8 mouse cellular contexts compared by ENCODE assay signal in genomic region chr2:141998901-141999300, GRCm38 (mm10).
DNase-seq lines count a peak whose midpoint lies in the region; ATAC-seq lines count a peak whose summit lies in the region.

No protein-coding gene starts in this region.

- DNase-seq in forebrain, embryonic 10.5 days (ENCODE audit: extremely low spot score, low spot score) = no peak
- DNase-seq in Muller cell, postnatal 12 days (ENCODE audit: inconsistent ontology term) = peak; percentile 45
- DNase-seq in fat pad, adult 2 months (ENCODE audit: extremely low read depth, low read depth, low spot score) = peak; percentile 5
- peak; percentile 19 to 47 for DNase-seq in kidney, postnatal 25 days
- DNase-seq in lung, postnatal 36 days = peak; percentile 15
- DNase-seq in T-cell, adult 2 months (ENCODE audit: low spot score) = no peak
- DNase-seq in urinary bladder, postnatal 25 days (ENCODE audit: low spot score) = no peak

- ATAC-seq in forebrain, embryonic 13.5 days = peak; percentile 86

- H3K9me3 ChIP-seq in forebrain, embryonic 13.5 days (replicated peaks) = no peaks in the 10 kb centered on the region
- H3K9me3 ChIP-seq in forebrain, embryonic 10.5 days = no peaks in the 10 kb centered on the region

- no peak overlapping the region for H3K4me2 ChIP-seq in forebrain, embryonic 13.5 days

- no peak overlapping the region for H3K9ac ChIP-seq in forebrain, embryonic 13.5 days

- peaks cover 7% of the 10 kb centered on the region; the same call in 1 of the 2 replicates for H3K4me1 ChIP-seq in forebrain, embryonic 13.5 days
- no peaks in the 10 kb centered on the region for H3K4me1 ChIP-seq in forebrain, embryonic 10.5 days

- H3K36me3 ChIP-seq in forebrain, embryonic 13.5 days (ENCODE audit: poor library complexity, severe bottlenecking) = no peaks in the 10 kb centered on the region
- H3K36me3 ChIP-seq in forebrain, embryonic 10.5 days (replicated peaks) = no peaks in the 10 kb centered on the region

- WGBS in forebrain, embryonic 13.5 days = 47% methylated on average over 6 of the region's 6 CpGs
- 83% methylated on average over 6 of the region's 6 CpGs for WGBS in forebrain, embryonic 10.5 days

- H3K27me3 ChIP-seq in forebrain, embryonic 13.5 days = no peaks in the 10 kb centered on the region
- H3K27me3 ChIP-seq in forebrain, embryonic 10.5 days (ENCODE audit: poor library complexity, severe bottlenecking) = no peaks in the 10 kb centered on the region

- H3K27ac ChIP-seq in forebrain, embryonic 13.5 days = no peak overlapping the region
- no peak overlapping the region for H3K27ac ChIP-seq in forebrain, embryonic 10.5 days

- H3K4me3 ChIP-seq in forebrain, embryonic 13.5 days = no peak overlapping the region
- no peak overlapping the region for H3K4me3 ChIP-seq in forebrain, embryonic 10.5 days

Comparison
In these comparisons a context has a peak if more than half of its experiments do, and no peak if none do; other contexts are left out.
1. DNase-seq: peak in Muller cell, postnatal 12 days (single experiment), fat pad, adult 2 months (single experiment), kidney, postnatal 25 days (2 of 2) and lung, postnatal 36 days (single experiment); none in forebrain, embryonic 10.5 days (single experiment), T-cell, adult 2 months (single experiment) and urinary bladder, postnatal 25 days (single experiment).